Mouse (Mus musculus): ENCODE results near the gene Rasa3. TPM values are rescaled to one million over a fixed set of nuclear protein-coding genes. Genes with fewer than 3 reads are reported as not detected.

Gene Rasa3
- polyA plus RNA-seq, 1 experiment from 2014 or later: 23.0 TPM

DNA sequence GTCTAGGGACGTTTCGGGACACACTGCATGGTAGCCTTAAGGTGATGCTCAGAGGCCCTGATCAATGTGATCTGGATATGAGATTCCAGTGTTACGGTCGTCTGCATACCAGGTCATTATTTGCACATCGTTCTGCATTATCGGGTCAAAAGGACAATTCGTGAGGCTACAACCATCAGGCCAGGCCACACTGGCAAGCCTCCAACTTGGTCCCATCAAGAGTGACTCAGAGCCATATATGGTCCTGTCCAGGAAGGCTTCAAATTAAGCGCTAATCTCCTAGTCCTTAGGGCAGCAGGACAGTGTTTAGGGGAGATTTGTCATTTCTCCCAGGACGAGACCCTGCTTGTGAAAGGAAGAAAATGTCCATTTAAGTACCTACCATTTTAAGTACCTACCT, 63.3 kb downstream of the Rasa3 start:
- no peak for ATAC-seq (ENCODE audit: insufficient number of reproducible peaks, insufficient read depth, low FRiP score, low read depth)
- WGBS: 85% methylated on average over 9 of the region's 9 CpGs
- Histone ChIP-seq H3K36me3 (ENCODE audit: control insufficient read depth, insufficient read depth, low read length) (peaks cover 9% of the 10 kb centered on the region), H3K9me3 (ENCODE audit: control insufficient read depth, low read depth, low read length) (no peaks in the 10 kb centered on the region), H3K4me1 (ENCODE audit: control insufficient read depth, insufficient read depth, low read length) (no peaks in the 10 kb centered on the region), H3K27me3 (ENCODE audit: control insufficient read depth, insufficient read depth, low read length) (no peaks in the 10 kb centered on the region), H3K9ac (replicated peaks; ENCODE audit: low read depth, low read length) (no peak overlapping the region), H3K4me2 (replicated peaks; ENCODE audit: low read depth, low read length) (no peak overlapping the region), H3K27ac (ENCODE audit: low read length) (no peak overlapping the region), H3K4me3 (ENCODE audit: low read depth, low read length) (no peak overlapping the region)

DNA sequence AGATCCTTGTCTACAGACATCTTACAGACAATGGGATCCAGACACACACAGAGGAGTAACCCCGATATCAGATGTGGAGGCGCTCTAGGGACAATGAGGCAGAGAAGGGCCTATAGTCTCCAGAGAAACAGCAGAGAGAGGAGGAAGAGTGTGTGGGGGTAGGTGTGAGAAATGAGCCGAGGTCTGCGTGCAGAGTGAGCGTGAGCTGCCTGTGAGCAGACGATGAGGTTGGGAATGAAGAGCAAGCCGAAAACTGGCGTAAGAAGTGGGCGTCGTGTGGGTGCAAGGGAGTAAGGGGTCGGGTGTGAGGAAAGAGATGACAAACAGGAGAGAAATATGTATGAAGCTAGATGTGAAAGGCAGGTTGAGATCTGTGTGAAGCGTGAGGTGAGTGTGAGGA, 65.7 kb downstream of the Rasa3 start:
- no peak overlapping the region for H3K27ac ChIP-seq (ENCODE audit: low read length)
- H3K4me1 ChIP-seq (ENCODE audit: control insufficient read depth, insufficient read depth, low read length): no peaks in the 10 kb centered on the region
- H3K4me3 ChIP-seq (ENCODE audit: low read depth, low read length): no peak overlapping the region
- ATAC-seq (ENCODE audit: insufficient number of reproducible peaks, insufficient read depth, low FRiP score, low read depth): no peak
- WGBS: 92% methylated on average over 12 of the region's 12 CpGs
- H3K4me2 ChIP-seq (replicated peaks; ENCODE audit: low read depth, low read length): no peak overlapping the region
- H3K36me3 ChIP-seq (ENCODE audit: control insufficient read depth, insufficient read depth, low read length): peaks cover 9% of the 10 kb centered on the region
- no peaks in the 10 kb centered on the region for H3K27me3 ChIP-seq (ENCODE audit: control insufficient read depth, insufficient read depth, low read length)
- no peaks in the 10 kb centered on the region for H3K9me3 ChIP-seq (ENCODE audit: control insufficient read depth, low read depth, low read length)
- no peak overlapping the region for H3K9ac ChIP-seq (replicated peaks; ENCODE audit: low read depth, low read length)

DNA sequence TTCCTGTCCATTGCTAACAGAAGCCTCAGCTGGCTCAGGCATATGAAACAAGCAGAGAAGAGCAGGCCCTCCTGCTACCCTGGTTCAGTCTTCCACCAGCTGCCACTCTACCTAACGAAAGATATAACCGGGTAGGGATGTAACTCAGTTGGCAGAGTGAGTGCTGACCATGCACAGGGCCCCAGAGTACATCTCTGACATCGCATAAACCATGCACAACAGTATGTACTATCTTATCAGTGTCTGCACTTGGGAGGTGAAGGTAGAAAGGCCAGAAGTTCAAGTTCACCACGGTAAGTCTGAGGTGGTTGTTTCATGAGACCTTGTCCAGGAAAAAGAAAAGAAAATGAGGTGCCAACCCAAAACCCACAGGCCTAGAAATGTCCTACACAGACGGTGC, 67.4 kb downstream of the Rasa3 start:
- no peaks in the 10 kb centered on the region for H3K9me3 ChIP-seq (ENCODE audit: control insufficient read depth, low read depth, low read length)
- no peak overlapping the region for H3K4me3 ChIP-seq (ENCODE audit: low read depth, low read length)
- WGBS: 79% methylated on average over 5 of the region's 5 CpGs
- no peak overlapping the region for H3K4me2 ChIP-seq (replicated peaks; ENCODE audit: low read depth, low read length)
- H3K36me3 ChIP-seq (ENCODE audit: control insufficient read depth, insufficient read depth, low read length): peaks cover 9% of the 10 kb centered on the region
- ATAC-seq (ENCODE audit: insufficient number of reproducible peaks, insufficient read depth, low FRiP score, low read depth): no peak
- H3K27ac ChIP-seq (ENCODE audit: low read length): no peak overlapping the region
- H3K4me1 ChIP-seq (ENCODE audit: control insufficient read depth, insufficient read depth, low read length): no peaks in the 10 kb centered on the region
- no peak overlapping the region for H3K9ac ChIP-seq (replicated peaks; ENCODE audit: low read depth, low read length)
- H3K27me3 ChIP-seq (ENCODE audit: control insufficient read depth, insufficient read depth, low read length): no peaks in the 10 kb centered on the region

DNA sequence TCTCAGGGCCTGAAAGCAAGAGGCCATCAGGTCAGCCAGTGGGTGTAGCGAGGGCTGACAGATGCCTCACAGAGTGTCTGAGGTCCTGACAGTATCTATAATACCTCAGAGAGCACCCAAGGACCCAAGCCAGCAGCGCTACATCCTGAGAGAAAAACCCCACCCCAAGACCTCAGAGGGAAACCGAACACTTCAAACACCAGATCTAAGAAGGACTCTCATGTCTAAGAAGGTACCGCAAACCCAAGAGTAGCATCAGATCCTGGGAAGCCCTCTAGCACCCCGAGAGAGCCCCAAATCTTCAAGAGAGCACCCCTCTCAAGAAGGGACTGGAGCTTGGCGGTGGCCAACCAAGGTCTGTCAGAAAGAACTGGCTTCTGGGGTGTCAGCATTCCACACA, 68.5 kb downstream of the Rasa3 start:
- no peak for ATAC-seq (ENCODE audit: insufficient number of reproducible peaks, insufficient read depth, low FRiP score, low read depth)
- Histone ChIP-seq H3K4me1 (ENCODE audit: control insufficient read depth, insufficient read depth, low read length) (no peaks in the 10 kb centered on the region), H3K36me3 (ENCODE audit: control insufficient read depth, insufficient read depth, low read length) (peaks cover 9% of the 10 kb centered on the region), H3K4me3 (ENCODE audit: low read depth, low read length) (no peak overlapping the region), H3K27me3 (ENCODE audit: control insufficient read depth, insufficient read depth, low read length) (no peaks in the 10 kb centered on the region), H3K4me2 (replicated peaks; ENCODE audit: low read depth, low read length) (no peak overlapping the region), H3K27ac (ENCODE audit: low read length) (no peak overlapping the region), H3K9ac (replicated peaks; ENCODE audit: low read depth, low read length) (no peak overlapping the region), H3K9me3 (ENCODE audit: control insufficient read depth, low read depth, low read length) (no peaks in the 10 kb centered on the region)
- WGBS: 88% methylated on average over 6 of the region's 6 CpGs

DNA sequence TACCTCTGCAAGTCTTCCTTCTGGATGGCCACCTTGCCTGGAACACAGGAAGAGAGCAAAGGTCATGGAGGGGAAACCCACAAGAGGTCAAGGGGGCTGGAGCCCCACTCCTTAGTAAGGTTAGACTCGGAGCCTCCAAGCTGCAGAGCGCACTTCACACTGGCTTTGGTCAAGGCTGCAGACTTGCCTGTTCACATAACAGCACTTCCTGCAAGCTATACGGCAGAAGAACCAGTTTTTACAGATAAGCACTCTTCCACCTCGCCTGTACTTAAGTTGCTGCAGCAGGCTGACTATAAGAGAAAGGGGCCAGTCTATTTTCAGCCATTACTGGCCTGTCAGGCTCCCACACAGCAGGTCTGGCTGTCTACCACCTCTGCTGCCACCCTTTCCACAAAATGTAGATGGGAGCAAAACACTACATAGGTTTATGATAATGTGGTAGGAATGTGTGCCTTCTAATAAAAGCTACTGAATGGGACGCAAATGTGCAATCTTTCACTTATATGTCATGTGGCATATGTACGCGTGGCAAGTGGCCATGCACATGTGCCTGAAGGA, 71.4 kb downstream of the Rasa3 start:
- Histone ChIP-seq H3K9ac (replicated peaks; ENCODE audit: low read depth, low read length) (no peak overlapping the region), H3K4me2 (replicated peaks; ENCODE audit: low read depth, low read length) (no peak overlapping the region), H3K9me3 (ENCODE audit: control insufficient read depth, low read depth, low read length) (no peaks in the 10 kb centered on the region), H3K4me3 (ENCODE audit: low read depth, low read length) (no peak overlapping the region), H3K27ac (ENCODE audit: low read length) (no peak overlapping the region), H3K27me3 (ENCODE audit: control insufficient read depth, insufficient read depth, low read length) (no peaks in the 10 kb centered on the region), H3K4me1 (ENCODE audit: control insufficient read depth, insufficient read depth, low read length) (no peaks in the 10 kb centered on the region), H3K36me3 (ENCODE audit: control insufficient read depth, insufficient read depth, low read length) (no peaks in the 10 kb centered on the region)
- no peak for ATAC-seq (ENCODE audit: insufficient number of reproducible peaks, insufficient read depth, low FRiP score, low read depth)
- 75% methylated on average over 7 of the region's 7 CpGs for WGBS

DNA sequence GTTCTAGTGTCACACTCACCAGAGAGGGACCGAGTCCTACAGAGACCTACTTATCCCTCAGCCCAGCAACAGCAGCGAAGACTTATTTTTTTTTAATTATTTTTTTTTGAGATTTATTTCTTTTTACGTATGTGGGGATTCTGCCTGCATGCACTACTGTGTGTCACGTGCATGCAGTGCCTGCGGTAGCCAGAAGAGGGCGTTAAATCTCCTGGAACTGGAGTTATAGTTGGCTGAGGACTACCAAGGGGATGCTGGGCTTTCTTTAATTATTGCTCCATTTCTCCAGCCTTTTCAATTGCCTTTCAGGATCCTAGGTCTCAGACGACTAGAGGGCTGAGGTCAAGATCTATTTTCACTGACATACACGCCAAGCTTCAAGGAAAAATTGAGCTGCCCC, 74.8 kb downstream of the Rasa3 start:
- no peaks in the 10 kb centered on the region for H3K27me3 ChIP-seq (ENCODE audit: control insufficient read depth, insufficient read depth, low read length)
- no peaks in the 10 kb centered on the region for H3K9me3 ChIP-seq (ENCODE audit: control insufficient read depth, low read depth, low read length)
- WGBS: 62% methylated on average over 8 of the region's 8 CpGs
- H3K4me1 ChIP-seq (ENCODE audit: control insufficient read depth, insufficient read depth, low read length): no peaks in the 10 kb centered on the region
- H3K9ac ChIP-seq (replicated peaks; ENCODE audit: low read depth, low read length): no peak overlapping the region
- no peak overlapping the region for H3K27ac ChIP-seq (ENCODE audit: low read length)
- no peak; the same call in 1 of the 2 replicates for ATAC-seq (ENCODE audit: insufficient number of reproducible peaks, insufficient read depth, low FRiP score, low read depth)
- no peak overlapping the region for H3K4me2 ChIP-seq (replicated peaks; ENCODE audit: low read depth, low read length)
- H3K36me3 ChIP-seq (ENCODE audit: control insufficient read depth, insufficient read depth, low read length): no peaks in the 10 kb centered on the region
- no peak overlapping the region for H3K4me3 ChIP-seq (ENCODE audit: low read depth, low read length)

DNA sequence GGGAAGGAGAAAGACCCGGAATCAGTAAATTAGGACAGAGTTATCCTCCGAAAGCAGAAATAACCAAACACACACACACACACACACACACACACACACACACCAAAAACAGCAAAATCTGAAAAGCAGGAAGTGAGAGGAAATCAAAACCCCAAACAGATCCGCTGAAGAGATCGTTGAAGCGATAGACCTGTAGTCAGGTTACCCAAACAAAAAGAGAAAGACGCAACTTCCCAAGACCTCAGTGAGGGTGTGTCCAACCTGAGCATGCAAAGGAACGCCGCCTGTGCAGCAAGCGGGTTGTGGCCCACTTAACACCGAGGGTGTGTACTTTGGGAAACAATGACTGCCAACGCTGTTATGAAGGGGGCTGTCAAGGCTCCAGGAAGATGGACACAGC, 76.2 kb downstream of the Rasa3 start:
- ATAC-seq (ENCODE audit: insufficient number of reproducible peaks, insufficient read depth, low FRiP score, low read depth): no peak

DNA sequence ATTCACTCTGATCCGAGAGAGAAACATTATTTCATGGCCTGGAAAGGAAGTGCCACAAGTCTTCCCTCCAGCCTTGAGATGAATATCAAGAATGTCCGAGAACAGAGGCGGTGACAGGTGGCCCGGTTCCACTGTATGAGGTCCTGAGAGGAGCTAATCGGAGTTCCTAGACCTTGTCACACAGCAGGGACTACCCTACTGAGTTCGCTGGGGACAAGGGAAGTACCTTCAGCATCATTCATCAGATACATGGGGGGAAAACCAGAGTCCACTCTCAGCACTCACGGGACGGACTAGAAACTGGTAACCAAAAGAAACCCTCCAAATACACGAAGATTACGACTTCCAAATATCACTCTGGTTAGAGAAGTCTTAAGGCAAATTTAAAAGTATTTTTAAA, 76.7 kb downstream of the Rasa3 start:
- Histone ChIP-seq H3K27me3 (ENCODE audit: control insufficient read depth, insufficient read depth, low read length) (no peaks in the 10 kb centered on the region), H3K27ac (ENCODE audit: low read length) (no peak overlapping the region), H3K4me1 (ENCODE audit: control insufficient read depth, insufficient read depth, low read length) (no peaks in the 10 kb centered on the region), H3K4me3 (ENCODE audit: low read depth, low read length) (no peak overlapping the region), H3K36me3 (ENCODE audit: control insufficient read depth, insufficient read depth, low read length) (no peaks in the 10 kb centered on the region), H3K9me3 (ENCODE audit: control insufficient read depth, low read depth, low read length) (no peaks in the 10 kb centered on the region), H3K9ac (replicated peaks; ENCODE audit: low read depth, low read length) (no peak overlapping the region), H3K4me2 (replicated peaks; ENCODE audit: low read depth, low read length) (no peak overlapping the region)
- ATAC-seq (ENCODE audit: insufficient number of reproducible peaks, insufficient read depth, low FRiP score, low read depth): no peak
- 86% methylated on average over 10 of the region's 10 CpGs for WGBS

More for the DNA sequence above, 76.2 kb downstream of the Rasa3 start:
- WGBS: 69% methylated on average over 11 of the region's 11 CpGs
- Histone ChIP-seq H3K27ac (ENCODE audit: low read length) (no peak overlapping the region), H3K27me3 (ENCODE audit: control insufficient read depth, insufficient read depth, low read length) (no peaks in the 10 kb centered on the region), H3K4me2 (replicated peaks; ENCODE audit: low read depth, low read length) (no peak overlapping the region), H3K4me3 (ENCODE audit: low read depth, low read length) (no peak overlapping the region), H3K4me1 (ENCODE audit: control insufficient read depth, insufficient read depth, low read length) (no peaks in the 10 kb centered on the region), H3K36me3 (ENCODE audit: control insufficient read depth, insufficient read depth, low read length) (no peaks in the 10 kb centered on the region), H3K9ac (replicated peaks; ENCODE audit: low read depth, low read length) (no peak overlapping the region), H3K9me3 (ENCODE audit: control insufficient read depth, low read depth, low read length) (no peaks in the 10 kb centered on the region)

DNA sequence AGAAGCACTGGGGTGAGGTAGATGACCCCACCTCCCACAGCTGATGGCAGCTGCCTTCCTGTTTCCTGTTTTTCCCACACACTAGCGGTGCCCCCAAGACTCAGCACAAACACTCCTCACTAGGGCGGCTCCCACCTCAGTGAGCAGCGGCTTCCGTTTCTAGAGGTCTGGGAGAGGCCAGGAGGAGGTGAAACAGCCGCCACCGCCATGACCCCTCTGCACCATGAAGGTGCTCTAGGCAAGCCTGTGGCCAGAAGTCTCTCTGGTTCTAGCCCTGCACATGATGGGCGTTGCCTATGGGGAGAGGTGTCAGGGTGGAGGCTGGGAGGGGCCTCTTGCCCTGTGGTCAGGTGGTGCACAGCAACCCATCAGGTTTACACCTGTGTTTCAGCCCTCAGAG, 77.2 kb downstream of the Rasa3 start:
- no peak overlapping the region for H3K27ac ChIP-seq (ENCODE audit: low read length)
- no peak for ATAC-seq (ENCODE audit: insufficient number of reproducible peaks, insufficient read depth, low FRiP score, low read depth)
- no peak overlapping the region for H3K4me2 ChIP-seq (replicated peaks; ENCODE audit: low read depth, low read length)

More for the DNA sequence above, 77.2 kb downstream of the Rasa3 start:
- no peaks in the 10 kb centered on the region for H3K36me3 ChIP-seq (ENCODE audit: control insufficient read depth, insufficient read depth, low read length)
- H3K9me3 ChIP-seq (ENCODE audit: control insufficient read depth, low read depth, low read length): no peaks in the 10 kb centered on the region
- no peaks in the 10 kb centered on the region for H3K4me1 ChIP-seq (ENCODE audit: control insufficient read depth, insufficient read depth, low read length)
- WGBS: 55% methylated on average over 7 of the region's 7 CpGs
- no peak overlapping the region for H3K4me3 ChIP-seq (ENCODE audit: low read depth, low read length)
- H3K9ac ChIP-seq (replicated peaks; ENCODE audit: low read depth, low read length): no peak overlapping the region
- H3K27me3 ChIP-seq (ENCODE audit: control insufficient read depth, insufficient read depth, low read length): no peaks in the 10 kb centered on the region
